Mouse (Mus musculus): ENCODE measurements at regions not wholly inside any gene's neighbourhood (a gene's known extent, or its start where the extent isn't known, plus 50 kb on each side); places are given as distances from the start of the nearest gene placed in this dataset.

DNA sequence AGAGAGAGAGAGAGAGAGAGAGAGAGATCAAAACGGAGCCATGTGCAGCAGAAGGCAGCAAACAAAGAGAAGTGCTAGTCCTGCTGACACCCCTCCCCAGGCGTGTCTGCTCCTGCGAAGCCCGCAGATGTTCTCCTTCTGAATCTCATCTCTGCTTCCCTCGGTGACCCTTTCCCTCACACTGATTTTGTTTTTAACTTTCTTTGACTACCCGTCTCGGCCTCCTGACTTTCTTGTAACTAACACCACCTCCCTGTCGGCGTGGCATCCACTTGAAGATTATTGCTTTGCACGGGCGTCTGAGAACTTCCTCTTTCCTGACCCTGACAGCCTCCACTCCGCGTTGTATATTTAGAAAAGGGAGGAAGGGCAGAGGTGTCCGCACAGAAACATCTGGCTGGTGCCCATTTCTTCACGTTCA is 654.3 kb downstream of the Adgrl2 start:
- CTCF ChIA-PET = no interaction called here

DNA sequence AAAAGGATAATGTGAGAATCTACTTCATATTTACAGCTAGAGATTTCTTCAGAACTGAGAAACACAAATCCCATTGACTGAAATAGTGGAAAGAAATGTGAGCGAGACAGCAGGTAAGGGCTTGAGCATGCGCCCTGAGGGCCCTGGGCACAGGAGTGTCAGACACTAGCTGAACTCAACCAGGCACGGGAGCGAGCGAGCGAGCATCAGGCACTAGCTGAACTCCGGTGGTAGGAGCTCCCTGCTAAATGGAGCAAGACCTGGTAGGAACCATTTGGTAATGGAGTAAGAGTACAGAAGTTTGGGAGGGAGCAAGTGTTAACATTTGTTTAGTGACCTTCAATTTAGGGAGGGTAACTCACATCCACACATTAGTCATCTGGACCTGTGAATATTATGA is 654.7 kb downstream of the Adgrl2 start:
- CTCF ChIA-PET = no interaction called here

DNA sequence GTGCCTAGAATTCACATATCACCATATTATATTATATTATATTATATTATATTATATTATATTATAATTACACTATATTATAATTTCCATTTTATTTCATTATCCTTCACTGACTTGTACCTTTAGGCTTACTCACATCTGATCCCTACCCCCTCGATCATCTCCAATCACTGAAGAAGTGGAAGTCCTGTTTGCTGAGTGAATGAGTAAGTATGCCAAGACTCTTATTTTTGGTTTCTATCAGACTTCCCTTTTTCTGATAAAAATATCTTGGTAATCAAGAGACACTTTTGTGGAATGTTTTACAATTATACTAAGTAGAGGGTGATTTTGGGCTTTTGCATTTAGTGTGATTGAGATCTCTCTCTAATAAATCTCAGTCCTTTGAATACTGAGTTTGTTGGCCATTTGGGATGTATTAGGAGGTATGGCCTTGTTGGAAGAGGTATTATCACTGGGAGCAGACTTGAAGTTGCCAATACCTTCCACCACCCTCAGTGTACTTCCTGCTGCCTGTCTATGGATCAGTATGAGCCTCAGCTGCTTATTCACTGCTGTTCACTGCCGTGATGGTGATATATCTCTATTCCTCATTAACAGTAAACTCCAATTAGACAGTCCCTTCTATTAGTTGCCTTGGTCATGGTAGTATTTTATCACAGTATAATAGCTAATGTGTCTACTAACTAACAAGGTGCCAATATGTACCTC is 665.3 kb downstream of the Adgrl2 start:
- CTCF ChIA-PET = no interaction called here

DNA sequence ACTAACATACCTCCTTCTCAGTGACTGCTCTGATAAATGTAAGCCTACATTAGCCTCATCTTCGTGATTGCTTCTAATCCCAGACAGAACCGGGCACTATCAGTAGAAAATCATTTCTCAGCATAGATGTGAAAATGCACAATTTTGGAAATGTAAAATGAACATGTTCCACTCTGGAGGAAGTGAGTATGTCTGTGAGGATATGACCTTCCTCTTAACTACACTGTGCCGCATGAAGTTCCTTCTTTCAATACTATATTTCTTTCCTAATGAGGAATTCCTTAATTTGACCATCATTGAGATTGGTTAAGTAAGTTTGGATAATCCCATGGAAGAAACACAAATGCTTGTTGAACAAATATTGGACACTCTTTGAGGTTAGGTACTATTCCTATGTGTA is 668.5 kb downstream of the Adgrl2 start:
- CTCF ChIA-PET = no interaction called here

DNA sequence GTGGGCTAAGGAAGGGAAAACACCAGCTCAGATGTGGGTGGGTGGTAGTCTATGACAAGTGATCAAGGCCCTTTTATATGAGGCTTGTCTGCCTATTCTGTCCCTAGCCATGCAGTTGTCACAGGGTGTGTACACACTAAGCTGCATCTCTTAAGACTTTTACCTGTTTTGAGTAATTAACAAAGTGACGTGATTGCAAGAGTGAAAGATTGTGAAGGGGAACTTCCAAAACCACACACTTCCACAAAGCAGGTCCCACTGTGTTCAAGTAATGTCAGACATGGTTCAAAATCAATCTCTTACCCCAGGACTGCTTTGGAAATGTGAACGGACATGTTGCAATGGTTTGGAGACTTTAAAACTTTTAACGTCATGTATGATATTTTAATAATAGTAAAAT is 674.2 kb downstream of the Adgrl2 start:
- CTCF ChIA-PET = no interaction called here

DNA sequence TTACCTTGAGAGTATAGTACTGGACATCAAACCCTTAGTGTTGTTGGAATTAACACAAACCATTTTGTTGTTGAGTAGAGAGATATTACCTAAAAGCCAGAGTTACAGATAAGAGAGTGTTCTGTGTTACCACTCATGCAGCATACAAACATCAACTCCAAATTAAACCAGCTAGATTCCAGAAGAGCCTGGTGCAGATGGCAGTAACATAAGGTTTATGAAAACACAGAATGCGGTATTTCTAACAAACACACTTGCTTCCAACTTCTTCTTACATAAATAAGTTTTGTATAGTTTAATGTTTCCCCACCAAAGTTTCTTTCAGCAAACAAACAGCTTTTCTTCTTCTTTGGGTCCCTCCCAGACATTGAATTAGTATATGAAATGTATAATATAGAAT is 675.1 kb downstream of the Adgrl2 start:
- CTCF ChIA-PET = no interaction called here

DNA sequence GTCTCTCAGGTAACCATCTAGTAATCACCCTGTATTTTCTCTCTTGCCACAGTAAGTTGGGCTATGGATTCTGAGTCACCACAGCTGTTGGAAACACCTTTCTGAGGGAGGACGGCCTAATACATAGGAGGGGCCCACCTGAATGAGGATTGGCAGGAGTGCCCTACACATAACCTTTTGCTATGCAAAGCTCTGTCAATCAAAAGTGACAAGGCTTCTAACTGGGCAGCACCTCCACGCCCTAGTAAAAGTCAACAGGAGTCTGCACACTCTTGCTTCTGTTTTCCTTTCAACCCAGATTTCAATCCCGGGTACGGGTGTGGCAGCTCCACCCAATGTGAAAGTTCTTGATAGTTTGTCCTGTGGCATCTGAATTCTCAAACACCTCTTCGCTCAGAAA is 694.8 kb downstream of the Adgrl2 start:
- CTCF ChIA-PET = no interaction called here

DNA sequence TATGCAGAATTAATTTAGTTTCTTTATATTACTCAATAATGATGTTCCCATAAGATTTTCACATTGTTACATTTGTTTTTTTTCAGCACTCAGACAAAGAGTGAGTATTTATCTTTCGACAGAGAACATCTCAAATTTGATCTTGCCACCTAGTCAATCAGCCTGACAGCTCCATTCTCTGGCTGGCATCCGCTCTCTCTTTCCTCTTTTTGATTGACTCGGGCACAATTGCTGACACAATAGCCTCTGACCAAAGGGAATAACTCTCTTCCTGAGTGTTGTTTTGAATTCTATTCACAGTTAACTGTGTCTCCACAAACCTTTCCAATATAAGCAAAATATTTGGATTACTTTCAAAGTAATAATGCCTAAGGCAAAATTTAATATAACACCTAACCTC is 711.4 kb downstream of the Adgrl2 start:
- CTCF ChIA-PET = no interaction called here

DNA sequence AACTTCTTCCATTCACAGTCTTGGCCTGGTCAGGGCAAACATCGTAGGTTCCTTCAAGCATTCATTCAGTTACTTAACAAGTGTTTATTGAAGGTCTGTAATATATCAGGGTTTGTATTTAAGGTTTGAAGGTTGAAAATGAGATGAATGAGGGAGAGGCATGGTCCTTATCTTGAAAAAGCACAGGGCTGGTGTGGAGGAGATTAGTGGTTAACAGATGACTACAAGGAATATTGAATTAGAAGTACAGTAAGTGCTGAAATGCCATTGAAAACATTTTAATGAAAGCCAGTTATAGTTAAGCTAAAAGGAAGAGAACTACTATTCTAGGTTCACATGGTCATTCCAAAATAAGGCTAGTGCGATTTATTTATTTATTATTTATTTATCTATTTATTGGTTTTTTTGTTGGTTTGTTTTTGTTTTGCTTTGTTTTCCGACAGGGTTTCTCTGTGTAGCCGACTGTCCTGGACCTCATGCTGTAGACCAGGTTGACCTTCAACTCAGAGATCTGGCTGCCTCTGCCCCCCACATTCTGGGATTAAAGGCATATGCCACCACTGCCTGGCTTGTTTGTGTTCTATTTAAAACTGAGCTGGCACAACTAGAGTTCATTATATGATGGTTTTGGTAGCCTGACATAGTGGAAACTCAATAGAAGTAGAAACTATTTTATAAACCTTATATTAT is 718.1 kb downstream of the Adgrl2 start:
- CTCF ChIA-PET = no interaction called here

DNA sequence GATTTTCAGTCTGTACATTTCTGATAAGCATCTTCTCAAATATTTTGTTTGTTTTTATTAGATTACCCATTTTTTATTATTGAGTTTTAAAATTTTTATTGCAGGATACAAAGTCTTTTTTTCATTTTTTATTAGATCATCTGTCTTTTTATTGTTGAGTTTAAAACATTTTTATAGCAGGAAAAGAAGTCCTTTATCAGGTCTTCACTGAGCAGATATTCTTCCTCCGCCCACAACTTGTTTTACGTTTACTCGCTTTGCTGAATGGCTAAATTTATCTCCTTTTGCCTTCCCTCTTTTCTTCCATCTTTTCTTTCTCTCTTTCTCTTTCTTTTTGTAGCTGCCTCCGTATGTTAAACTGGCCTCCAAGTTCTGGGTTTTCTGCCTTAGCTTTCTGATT is 721.5 kb downstream of the Adgrl2 start:
- CTCF ChIA-PET = no interaction called here

DNA sequence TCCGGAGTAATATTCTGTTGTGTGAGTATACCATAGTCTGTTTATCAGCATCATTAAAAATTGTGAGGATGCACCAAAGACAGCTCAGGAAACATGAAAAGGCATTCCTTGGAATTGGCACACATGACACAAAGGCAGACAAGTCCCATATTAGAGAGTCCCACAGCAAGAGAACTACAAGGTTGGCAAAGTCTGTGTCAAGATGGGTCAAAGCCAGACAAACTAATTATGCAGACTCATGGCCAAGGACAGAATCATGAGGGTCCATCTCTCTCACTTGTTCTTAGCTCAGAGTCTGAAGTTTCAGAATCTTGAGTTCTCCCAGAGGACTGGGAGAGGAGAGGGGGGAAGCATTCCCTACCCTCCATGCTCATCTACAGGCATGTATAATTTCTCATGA is 731.1 kb downstream of the Adgrl2 start:
- CTCF ChIA-PET = no interaction called here

DNA sequence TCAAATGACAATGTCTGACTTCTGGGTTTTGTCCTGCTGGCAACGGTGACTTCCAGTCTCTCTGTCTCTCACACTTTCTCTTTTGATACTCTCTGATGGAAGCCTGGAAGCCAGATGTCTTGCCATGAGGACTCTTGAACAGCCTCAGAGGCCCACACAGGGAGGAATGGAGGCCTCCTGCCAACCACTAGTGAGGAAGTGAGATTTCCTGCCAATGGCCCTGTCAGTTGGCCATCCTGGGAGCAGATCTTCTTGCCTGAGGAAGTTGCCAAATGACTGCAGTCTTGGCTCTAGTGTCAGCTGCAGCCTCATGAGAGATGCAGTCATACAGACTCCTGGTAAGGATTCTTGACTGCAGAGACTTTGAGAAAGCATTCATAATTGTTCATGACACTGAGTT is 741.7 kb downstream of the Adgrl2 start:
- CTCF ChIA-PET = no interaction called here

DNA sequence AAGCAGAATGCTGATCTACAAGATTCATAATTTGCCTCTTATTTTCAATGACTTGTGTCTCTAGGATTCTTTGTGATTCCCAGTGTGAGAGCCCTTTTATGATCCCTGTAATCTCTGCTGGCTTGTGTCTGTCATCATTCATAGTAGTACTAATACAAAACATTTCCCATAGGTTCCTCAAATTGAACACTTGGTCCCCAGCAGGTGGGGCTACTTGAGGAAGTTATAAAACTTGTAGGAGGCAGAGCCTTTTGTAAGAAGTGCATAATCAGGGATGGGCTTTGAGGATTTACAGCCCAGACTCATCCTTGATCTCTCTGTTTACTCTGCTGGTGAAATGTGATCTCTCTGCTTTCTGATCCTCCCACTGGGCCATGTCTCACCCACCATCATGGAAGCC is 743.6 kb downstream of the Adgrl2 start:
- CTCF ChIA-PET = no interaction called here

DNA sequence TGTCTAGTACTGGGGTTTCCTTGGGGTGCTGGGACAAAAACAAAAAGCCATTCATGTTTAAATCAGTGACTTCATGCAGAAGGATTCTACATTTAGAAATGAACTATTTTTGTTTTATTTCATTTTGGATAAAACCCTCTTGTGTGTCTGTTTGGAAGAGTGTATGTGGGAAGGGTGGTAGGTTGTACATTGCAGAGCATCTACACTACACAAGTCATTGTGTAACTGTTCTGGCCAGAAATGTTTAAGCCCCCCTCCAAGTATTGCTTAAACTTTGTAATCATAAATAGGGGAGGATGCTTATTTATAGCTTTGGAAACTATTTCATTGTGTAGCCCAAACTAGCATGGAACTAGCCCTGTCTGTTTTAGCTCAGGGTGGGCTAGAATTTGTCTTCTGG is 752.3 kb downstream of the Adgrl2 start:
- CTCF ChIA-PET = no interaction called here

DNA sequence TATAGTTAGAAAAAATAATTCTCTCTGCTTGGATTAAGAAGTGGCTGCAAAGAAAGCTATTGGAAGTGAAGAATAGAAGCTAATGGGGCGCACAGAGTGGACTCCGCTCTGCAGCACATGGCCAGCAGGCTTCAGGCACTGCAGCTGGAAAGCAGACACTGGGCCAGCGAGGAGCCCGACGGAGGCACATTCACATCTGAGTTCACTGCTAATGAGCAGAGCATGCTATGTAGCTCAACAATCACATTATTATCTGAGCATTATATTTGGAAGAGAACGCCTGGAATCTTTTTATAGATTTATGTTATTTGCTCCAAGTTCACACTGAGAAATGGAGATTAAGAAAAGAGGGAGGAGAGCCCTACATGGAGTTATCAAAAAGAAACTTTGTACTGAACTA is 752.8 kb downstream of the Adgrl2 start:
- CTCF ChIA-PET = no interaction called here

DNA sequence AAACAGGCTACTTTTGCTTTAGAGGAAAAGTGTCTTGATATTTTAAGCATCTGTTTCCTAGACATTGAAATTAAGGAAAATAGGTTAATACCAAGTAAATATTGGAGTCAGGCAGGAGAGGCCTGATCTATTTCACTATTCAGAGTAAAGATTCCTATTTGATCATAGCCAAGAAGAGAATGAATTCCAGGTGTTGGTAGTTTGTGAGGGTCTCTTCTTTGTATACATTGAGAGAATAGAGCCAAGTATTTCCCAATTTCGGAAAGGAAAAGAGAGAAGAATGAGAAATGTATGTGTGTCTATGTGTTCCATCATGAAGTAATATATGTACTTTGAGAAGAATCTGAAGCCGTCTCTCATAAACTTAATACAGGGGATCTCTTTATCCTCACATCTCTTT is 756.7 kb downstream of the Adgrl2 start:
- CTCF ChIA-PET = no interaction called here

DNA sequence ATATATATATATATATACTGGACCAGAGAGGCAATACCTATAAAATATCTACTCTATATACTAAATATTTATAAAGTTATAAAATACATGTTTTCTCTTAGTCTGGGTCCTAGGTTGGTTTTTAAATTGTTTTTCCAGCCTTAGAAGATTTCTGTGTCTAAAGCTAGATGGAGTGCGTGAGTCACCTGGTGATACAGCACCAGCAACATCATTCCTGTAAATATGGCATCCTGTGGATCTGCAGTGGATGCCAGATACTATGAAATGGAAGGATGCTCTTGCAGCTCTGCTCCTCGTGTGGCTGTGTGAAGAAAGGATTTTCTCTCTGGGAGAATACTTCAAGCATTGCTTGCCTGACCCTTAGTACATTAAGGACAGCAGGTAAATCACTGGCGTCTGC is 761.2 kb downstream of the Adgrl2 start:
- CTCF ChIA-PET = no interaction called here

DNA sequence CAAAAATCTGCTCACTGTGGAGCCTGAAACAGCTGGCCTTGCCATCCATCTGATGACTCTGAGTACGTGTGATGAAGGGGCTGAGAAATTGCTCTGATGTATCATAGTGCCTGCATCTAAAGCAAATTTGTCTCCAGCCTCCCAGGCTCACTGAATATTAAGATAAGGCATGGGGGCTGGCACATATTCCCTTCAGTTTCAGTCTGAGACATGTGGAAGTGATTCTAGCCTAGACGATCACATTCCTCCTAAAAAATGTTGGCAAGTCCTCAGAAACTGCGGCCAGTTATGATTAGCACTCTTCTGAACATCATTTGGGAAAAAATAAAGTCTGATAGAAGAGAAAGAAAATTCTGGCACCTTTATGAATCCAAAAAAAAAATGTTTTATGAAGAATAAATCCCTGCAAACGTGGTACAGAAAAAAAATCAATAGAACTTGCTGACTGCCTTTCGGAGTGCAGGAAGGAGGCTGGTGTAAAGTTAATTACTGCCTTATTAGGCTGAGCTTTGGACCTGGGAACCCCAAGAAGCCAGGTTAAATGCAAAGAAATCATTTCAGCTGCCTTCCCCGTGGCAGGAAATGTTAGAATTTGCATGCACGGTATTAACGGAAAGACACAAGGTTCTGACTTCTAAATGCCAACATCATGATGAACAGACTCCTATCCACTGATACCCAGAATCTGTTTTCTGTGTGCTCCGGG is 762.2 kb downstream of the Adgrl2 start:
- CTCF ChIA-PET = no interaction called here

DNA sequence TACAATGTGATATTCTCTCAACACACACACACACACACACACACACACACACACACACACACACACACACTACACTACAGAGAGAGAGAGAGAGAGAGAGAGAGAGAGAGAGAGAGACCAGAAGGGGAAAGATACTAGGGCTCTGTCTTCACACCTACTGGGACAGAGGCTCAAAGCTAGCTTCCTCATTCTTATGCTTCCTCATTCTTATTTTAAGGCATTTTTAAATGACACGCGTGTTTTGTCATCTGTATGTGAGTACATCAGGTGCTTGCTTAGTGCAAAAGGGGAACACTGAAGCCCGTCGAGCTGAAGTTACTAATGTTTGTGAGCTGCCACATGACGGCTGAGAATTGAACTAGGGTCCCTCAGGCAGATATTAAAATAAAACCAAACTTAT is 769.5 kb downstream of the Adgrl2 start:
- CTCF ChIA-PET = no interaction called here

DNA sequence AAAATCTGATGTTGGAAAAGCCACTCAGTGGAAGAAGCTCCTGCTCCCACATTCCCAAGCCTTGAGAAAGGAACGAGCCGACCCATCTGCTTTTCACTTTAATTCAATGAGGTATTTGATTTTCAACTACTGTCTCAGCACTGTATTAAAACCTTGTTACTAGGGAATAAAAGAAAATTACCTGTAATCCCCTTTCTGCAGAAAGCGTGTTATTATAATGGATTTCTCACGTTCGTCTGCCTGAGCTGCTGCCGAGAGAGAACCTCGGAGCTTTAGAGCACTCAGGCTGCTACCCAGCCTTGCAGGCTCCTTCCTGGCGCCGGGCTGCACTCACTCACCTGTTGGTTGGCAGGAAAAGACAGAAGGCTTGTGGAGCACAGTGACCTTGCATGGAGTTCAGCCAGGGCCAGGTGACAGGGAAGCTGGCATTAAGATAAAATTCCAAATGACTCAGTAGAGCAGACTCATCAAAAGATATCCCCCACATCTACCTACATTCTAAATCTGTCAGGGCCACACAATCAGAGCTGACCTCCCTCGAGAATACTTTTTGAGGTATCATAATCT is 770.2 kb downstream of the Adgrl2 start:
- CTCF ChIA-PET = no interaction called here

DNA sequence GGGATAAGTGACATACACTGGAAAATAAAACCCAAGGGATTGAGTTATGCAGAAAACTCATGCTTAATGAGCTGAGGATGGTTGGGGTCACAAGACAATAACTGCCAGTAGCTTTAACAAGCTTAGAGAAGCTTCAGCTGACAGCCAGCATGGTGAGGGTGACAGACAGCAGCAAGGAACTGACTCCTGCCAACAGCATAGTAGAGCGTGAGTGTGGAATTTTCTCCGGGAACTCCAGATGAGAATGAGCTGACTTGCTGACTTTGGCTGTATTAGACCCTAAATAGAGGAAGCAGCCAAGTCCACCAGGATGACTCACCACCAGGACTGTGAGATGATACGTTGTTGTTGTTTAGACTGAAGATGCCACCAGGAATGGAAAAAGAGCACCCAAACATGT is 788.2 kb downstream of the Adgrl2 start:
- CTCF ChIA-PET = no interaction called here

DNA sequence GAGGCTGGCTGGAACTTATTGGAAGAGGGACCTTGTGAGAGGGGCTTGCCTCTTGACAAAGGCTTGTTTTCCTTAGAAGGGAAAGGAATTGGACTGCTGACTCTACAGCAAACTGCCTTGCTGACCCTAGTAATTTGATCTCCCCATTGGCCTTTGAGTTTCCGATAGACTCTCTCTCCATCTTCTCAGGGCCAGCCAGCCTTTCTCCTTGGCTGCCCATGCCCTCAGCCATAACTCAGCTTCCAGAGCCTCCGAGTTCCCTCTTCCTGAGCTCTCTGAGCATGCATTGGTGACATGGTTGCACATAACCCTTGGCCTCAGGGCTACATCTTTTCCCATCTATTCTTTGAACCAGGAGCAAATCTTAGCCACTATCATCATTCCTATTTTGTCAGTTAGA is 803.7 kb downstream of the Adgrl2 start:
- CTCF ChIA-PET = no interaction called here

DNA sequence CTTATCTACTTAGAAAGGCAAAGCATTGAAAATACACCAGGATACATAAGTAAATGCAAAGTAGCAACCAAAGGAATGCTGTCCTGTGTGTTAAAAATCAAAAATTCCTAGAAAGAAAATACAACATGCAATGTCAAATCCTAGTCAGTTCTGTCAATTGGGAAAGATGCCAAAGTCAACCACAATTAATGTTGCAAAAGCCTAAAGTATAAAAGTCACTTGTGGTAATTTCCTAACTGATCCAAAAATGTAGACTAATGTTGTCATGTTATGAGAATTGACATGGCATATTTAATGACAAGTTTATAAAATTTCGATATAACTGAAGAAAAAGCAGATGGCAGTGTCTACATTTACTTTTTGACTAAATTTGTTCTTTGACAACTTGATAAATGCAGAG is 822.8 kb downstream of the Adgrl2 start:
- CTCF ChIA-PET = no interaction called here
